In genomic region chr4:141309773-141310145, GRCm38 (mm10) we compare ENCODE assay signal across 9 mouse cellular contexts. TPM values are rescaled to one million over a fixed set of nuclear protein-coding genes. Genes with fewer than 3 reads are reported as not detected.
A peak's percentile ranks its signal among the peaks of the same experiment; 100 is the strongest.
DNase-seq lines count a peak whose midpoint lies in the region; ATAC-seq and TF ChIP-seq lines count a peak whose summit lies in the region.
"Had no signal": no experiment of that assay in that cellular context is flagged by ENCODE, and none has a peak within 500 bp of the region (broad histone marks: within the 10 kb centered on the region; RNA-seq: fewer than 3 reads in every experiment).

No protein-coding gene starts in this region.

- H3K36me3 ChIP-seq in lung, embryonic 14.5 days (ENCODE audit: insufficient read depth): peaks cover 23% of the 10 kb centered on the region
- H3K36me3 ChIP-seq in embryonic facial prominence, embryonic 10.5 days (replicated peaks): peaks cover 17% of the 10 kb centered on the region
- peaks cover 12% of the 10 kb centered on the region; the same call in 1 of the 2 replicates for H3K36me3 ChIP-seq in kidney, postnatal 0 days (ENCODE audit: insufficient read depth, low read length)
- H3K36me3 ChIP-seq in myocyte (ENCODE audit: control insufficient read depth, insufficient read depth): no peaks in the 10 kb centered on the region

- ATAC-seq in lung, embryonic 14.5 days (ENCODE audit: insufficient read depth): no peak
- no peak for ATAC-seq in kidney, postnatal 0 days (replicated peaks; ENCODE audit: low FRiP score, low read depth)

- TF ChIP-seq POLR2A in myocyte (IDR thresholded peaks at IDR 0.05; ENCODE audit: insufficient read length, low read depth): no peak

- peaks cover 18% of the 10 kb centered on the region for H3K4me1 ChIP-seq in lung, embryonic 14.5 days (ENCODE audit: insufficient read depth)
- peaks cover 83% of the 10 kb centered on the region for H3K4me1 ChIP-seq in embryonic facial prominence, embryonic 10.5 days
- peaks cover 57% of the 10 kb centered on the region for H3K4me1 ChIP-seq in kidney, postnatal 0 days (replicated peaks; ENCODE audit: insufficient read depth, low read length)

- no peak overlapping the region for H3K9ac ChIP-seq in lung, embryonic 14.5 days
- no peak overlapping the region for H3K9ac ChIP-seq in kidney, postnatal 0 days (ENCODE audit: low read depth, low read length)

- H3ac ChIP-seq in myocyte (ENCODE audit: control insufficient read depth, insufficient read length): no peak overlapping the region

- no peak overlapping the region for H3K4me3 ChIP-seq in lung, embryonic 14.5 days (ENCODE audit: low read depth, low read length)
- no peak overlapping the region for H3K4me3 ChIP-seq in embryonic facial prominence, embryonic 10.5 days
- no peak overlapping the region for H3K4me3 ChIP-seq in kidney, postnatal 0 days (replicated peaks; ENCODE audit: low read depth, low read length)
- H3K4me3 ChIP-seq in myocyte: peak overlapping the region; percentile 6

- no peaks in the 10 kb centered on the region for H3K27me3 ChIP-seq in lung, embryonic 14.5 days (ENCODE audit: insufficient read depth, low read length)
- H3K27me3 ChIP-seq in embryonic facial prominence, embryonic 10.5 days (replicated peaks; ENCODE audit: low read depth, poor library complexity, severe bottlenecking): peaks cover 27% of the 10 kb centered on the region
- H3K27me3 ChIP-seq in kidney, postnatal 0 days (ENCODE audit: insufficient read depth, low read length): no peaks in the 10 kb centered on the region
- H3K27me3 ChIP-seq in myocyte (ENCODE audit: control insufficient read depth, insufficient read depth, insufficient read length): no peaks in the 10 kb centered on the region

- no peak for TF ChIP-seq CTCF in lung, embryonic 14.5 days (IDR thresholded peaks at IDR 0.05; ENCODE audit: low read depth)
- no peak for TF ChIP-seq CTCF in kidney, postnatal 0 days (IDR thresholded peaks at IDR 0.05; ENCODE audit: low read depth)

- no peaks in the 10 kb centered on the region for H3K9me3 ChIP-seq in lung, embryonic 14.5 days (ENCODE audit: low read depth, low read length)
- no peaks in the 10 kb centered on the region for H3K9me3 ChIP-seq in embryonic facial prominence, embryonic 10.5 days
- H3K9me3 ChIP-seq in kidney, postnatal 0 days (replicated peaks; ENCODE audit: low read length): no peaks in the 10 kb centered on the region

- H3K27ac ChIP-seq in lung, embryonic 14.5 days (ENCODE audit: low read depth): peak overlapping the region; percentile 77
- peak overlapping the region; percentile 79 for H3K27ac ChIP-seq in embryonic facial prominence, embryonic 10.5 days (replicated peaks)
- H3K27ac ChIP-seq in kidney, postnatal 0 days: peak overlapping the region; percentile 73

- 28% methylated on average over 10 of the region's 10 CpGs for WGBS in lung, embryonic 14.5 days
- WGBS in embryonic facial prominence, embryonic 10.5 days: 31% methylated on average over 10 of the region's 10 CpGs
- 52% methylated on average over 10 of the region's 10 CpGs for WGBS in kidney, postnatal 0 days

- DNase-seq in lung, embryonic 14.5 days: peak; percentile 63
- DNase-seq in lung, postnatal 10 days: no peak
- peak; percentile 37 for DNase-seq in embryonic facial prominence, embryonic 10.5 days (ENCODE audit: low spot score)
- DNase-seq in kidney, postnatal 0 days (ENCODE audit: low spot score): no peak
- no peak for DNase-seq in testis, postnatal 10 days (ENCODE audit: low spot score)
- no peak for DNase-seq in right cerebral cortex, adult 18-20 months
- no peak for DNase-seq in left cerebral cortex, postnatal 25 days (ENCODE audit: low spot score in 2 of 2)

- peak overlapping the region; percentile 37; the same call in 1 of the 2 replicates for H3K4me2 ChIP-seq in lung, embryonic 14.5 days
- peak overlapping the region; percentile 1; the same call in 1 of the 2 replicates for H3K4me2 ChIP-seq in kidney, postnatal 0 days (ENCODE audit: low read length)
- H3K4me2 ChIP-seq in myocyte (ENCODE audit: low read depth): peak overlapping the region; percentile 98

- intact Hi-C loops in left cerebral cortex, postnatal 25 days (cut with DNase I): no loop called here

- peaks cover 94% of the 10 kb centered on the region for H3K79me2 ChIP-seq in myocyte (ENCODE audit: control insufficient read depth, insufficient read depth)

TF ChIP-seq in myocyte, 11 proteins besides CTCF, POLR2A, EP300 and RAD21:
- no peak for TF ChIP-seq MYOD1 (IDR thresholded peaks at IDR 0.05; ENCODE audit: control insufficient read depth in 1 of 3, insufficient read length in 2 of 3, low read depth in 2 of 3)
- TF ChIP-seq TCF3 (IDR thresholded peaks at IDR 0.05; ENCODE audit: insufficient read length, low read depth): no peak
- TF ChIP-seq USF1 (IDR thresholded peaks at IDR 0.05; ENCODE audit: low read depth): no peak
- TF ChIP-seq POLR2AphosphoS2 (IDR thresholded peaks at IDR 0.05; ENCODE audit: insufficient read length, low read depth): no peak
- no peak for TF ChIP-seq CEBPB (IDR thresholded peaks at IDR 0.05; ENCODE audit: insufficient read depth, poor library complexity, severe bottlenecking)
- no peak for TF ChIP-seq SRF (IDR thresholded peaks at IDR 0.05; ENCODE audit: control insufficient read depth, insufficient read length, low read depth)
- TF ChIP-seq MYOG (IDR thresholded peaks at IDR 0.05; ENCODE audit: control insufficient read depth in 1 of 3, insufficient read depth in 1 of 3, insufficient read length in 2 of 3, low read depth in 2 of 3): no peak
- no peak for TF ChIP-seq TCF12 (IDR thresholded peaks at IDR 0.05; ENCODE audit: insufficient read depth, poor library complexity, severe bottlenecking)
- no peak for TF ChIP-seq REST (IDR thresholded peaks at IDR 0.05; ENCODE audit: insufficient read depth, insufficient read length)
- TF ChIP-seq MAX (IDR thresholded peaks at IDR 0.05; ENCODE audit: low read depth): no peak

RNA-seq across cellular contexts. Expression of gene Epha2, which starts 8.7 kb away (rescaled TPM):
- 6.9 and 7.6 TPM in 2 replicates for polyA plus RNA-seq in lung, embryonic 14.5 days (2014; fragmentation: Nextera tagmentation; extraction: Ambion mirVana)
- polyA plus RNA-seq in embryonic facial prominence, embryonic 10.5 days (2016; fragmentation: Nextera tagmentation; extraction: Ambion mirVana): 2.4 and 3.0 TPM in 2 replicates
- polyA plus RNA-seq in kidney, postnatal 0 days (2015; fragmentation: Nextera tagmentation; extraction: Ambion mirVana): 5.6 and 5.8 TPM in 2 replicates
- polyA plus RNA-seq in myocyte (2012; fragmentation: generic; extraction: Trizol): 46.8 TPM
- 1 to 10 TPM in 1 of 2 experiments, under 1 TPM in 1; 0.82 to 1.2 TPM for total RNA-seq in left cerebral cortex, postnatal 25 days (2021)

RNA-seq across cellular contexts. Expression of gene Fam131c, which starts 58.3 kb away (rescaled TPM):
- polyA plus RNA-seq in lung, embryonic 14.5 days (2014; fragmentation: Nextera tagmentation; extraction: Ambion mirVana): 3.2 and 4.2 TPM in 2 replicates
- 0.28 and 0.44 TPM in 2 replicates for polyA plus RNA-seq in embryonic facial prominence, embryonic 10.5 days (2016; fragmentation: Nextera tagmentation; extraction: Ambion mirVana)
- 2.8 and 3.1 TPM in 2 replicates for polyA plus RNA-seq in kidney, postnatal 0 days (2015; fragmentation: Nextera tagmentation; extraction: Ambion mirVana)
- polyA plus RNA-seq in myocyte (2012; fragmentation: generic; extraction: Trizol): 0.77 TPM
- 1 to 10 TPM; 3.1 to 3.5 TPM for total RNA-seq in left cerebral cortex, postnatal 25 days (2021)
- total RNA-seq: common myeloid progenitor, adult 5-6 weeks had no signal

Comparison
In these comparisons a context has a peak if more than half of its experiments do, and no peak if none do; other contexts are left out.
1. DNase-seq: peak in lung, embryonic 14.5 days (single experiment) and embryonic facial prominence, embryonic 10.5 days (single experiment); none in lung, postnatal 10 days (single experiment), kidney, postnatal 0 days (single experiment), testis, postnatal 10 days (single experiment), right cerebral cortex, adult 18-20 months (single experiment) and left cerebral cortex, postnatal 25 days (0 of 2).
2. H3K4me2 ChIP-seq: peak in every context shown above with its lines; median percentile 98 in myocyte; 37 in lung, embryonic 14.5 days; 1 in kidney, postnatal 0 days.
3. Peak in every context shown above with its lines, with median percentiles within 50 percentile points of each other: H3K27ac ChIP-seq.